Mouse (Mus musculus): ENCODE measurements around the gene Il1rapl1.

Gene Il1rapl1

DNA sequence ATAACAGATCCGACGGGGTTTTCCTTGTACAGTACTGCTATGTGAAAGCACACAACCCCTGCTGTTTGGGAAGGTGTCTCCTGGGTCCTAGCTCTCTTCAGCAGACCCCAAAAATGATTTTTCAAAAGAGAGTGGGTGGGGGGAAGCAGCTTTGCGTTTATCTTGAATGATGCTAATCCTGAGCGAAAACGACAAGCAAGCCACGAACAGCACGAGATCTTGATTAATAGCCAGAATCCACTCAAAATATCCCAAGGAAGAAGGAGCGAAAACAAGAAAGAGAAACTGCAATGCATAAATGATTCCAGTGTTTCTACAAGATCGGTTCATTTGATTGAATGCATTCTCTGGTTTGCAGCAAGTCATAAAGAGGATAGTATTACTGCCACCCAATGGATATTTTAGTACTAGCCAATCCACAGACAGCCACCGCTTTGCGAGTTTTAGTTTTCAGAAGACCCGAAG lies at the start of gene Il1rapl1:
Il1rapl1 (minus strand) TSS at position 37 of the 465 bp plus-strand sequence.
- DNase-seq (ENCODE audit: low spot score) = no peak

DNA sequence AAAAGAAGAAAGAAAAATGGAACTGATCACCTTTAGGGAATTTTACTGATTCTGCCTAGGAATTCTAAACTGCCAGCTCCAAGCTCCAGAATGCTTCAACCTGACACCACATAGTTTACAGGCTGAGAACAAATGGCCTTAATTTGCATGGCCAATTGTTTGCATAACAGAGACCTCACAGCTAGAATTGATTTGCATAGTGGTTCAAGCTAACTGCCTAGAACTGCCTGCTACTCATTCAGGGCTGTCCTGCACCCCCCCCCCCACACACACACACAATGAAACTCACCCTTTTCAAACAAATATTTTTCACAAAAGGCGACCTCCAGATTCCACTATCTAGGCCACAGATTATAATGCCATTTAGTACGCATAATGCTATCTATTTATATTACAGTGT lies 42.6 kb upstream of the Il1rapl1 start:
- DNase-seq (ENCODE audit: low spot score) = no peak

DNA sequence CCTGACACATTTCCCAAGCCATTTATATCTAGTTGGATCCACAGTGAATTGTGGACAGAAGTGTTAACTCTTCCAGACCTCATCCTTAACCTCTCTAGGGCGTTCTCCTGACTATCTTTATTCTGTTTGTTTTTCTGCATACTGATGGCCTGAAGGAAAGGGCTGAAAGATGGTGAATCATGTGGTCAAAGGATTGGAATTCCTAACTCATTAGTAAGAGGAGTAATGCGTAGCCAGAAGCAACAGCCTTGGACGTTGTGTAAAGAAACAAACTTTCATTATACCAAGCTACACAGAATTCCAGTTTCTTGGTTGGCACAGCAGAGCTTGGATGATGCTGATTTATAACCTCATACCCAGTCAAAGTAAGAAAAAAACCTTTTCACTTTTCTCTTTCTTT lies 10.2 kb upstream of the Il1rapl1 start:
- DNase-seq (ENCODE audit: low spot score) = no peak

DNA sequence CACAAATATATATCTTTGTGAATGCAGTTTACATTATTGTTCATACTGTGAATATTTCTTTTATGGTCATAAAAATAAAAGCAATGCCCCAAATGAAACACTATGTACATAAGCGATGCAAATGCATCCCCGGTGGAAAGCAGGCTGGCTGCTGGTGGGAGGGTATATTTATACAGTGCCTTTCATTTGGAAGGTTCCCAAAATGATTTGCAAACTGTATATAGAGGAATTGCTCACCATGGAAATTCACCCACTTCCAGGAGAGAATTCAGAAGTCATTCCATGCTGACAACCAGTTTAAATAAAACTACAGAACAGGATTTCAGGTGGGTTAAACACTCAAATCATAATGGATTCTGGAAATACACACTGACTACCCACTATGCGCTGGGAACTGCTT lies 4.6 kb upstream of the Il1rapl1 start:
- no peak for DNase-seq (ENCODE audit: low spot score)

DNA sequence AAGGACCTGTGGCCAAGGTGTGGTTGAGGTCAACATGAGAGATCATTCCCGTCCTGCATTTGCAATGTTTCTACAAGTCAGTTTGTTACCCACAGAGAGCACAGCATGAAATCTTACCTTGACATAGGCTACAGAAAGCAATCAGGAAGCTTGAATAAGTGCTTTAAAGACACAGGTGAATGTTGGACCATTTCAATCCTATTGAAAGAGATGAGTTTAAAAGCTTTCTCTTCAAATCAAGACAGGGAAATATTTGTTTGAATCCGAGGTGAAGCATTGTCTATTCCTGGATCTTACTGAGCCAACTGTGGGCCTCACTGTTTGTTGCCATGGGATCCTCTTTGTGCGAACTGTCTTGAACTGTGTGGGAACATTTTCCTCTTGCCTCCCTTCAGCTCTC lies 2.4 kb upstream of the Il1rapl1 start:
- no peak for DNase-seq (ENCODE audit: low spot score)

DNA sequence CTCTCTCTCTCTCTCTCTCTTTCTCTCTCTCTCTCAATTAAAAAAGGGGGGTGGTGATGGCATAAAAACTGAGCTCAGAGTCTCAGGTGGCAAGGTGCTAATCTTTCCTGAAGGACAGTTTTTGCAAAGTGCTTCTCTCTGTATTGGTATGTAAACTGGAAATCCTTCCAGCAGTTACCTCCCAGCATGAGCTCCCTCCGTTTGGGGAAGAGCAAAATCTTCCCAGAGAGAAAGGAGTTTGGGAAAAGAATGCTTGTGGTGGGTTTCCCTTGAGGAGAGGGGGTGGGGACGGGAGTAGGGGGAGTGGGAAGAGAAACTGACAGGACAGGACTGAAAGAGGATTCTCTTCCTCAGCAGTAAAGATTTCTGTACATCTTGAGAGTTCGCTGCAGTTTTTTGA lies 881 bp upstream of the Il1rapl1 start:
- DNase-seq (ENCODE audit: low spot score) = no peak

DNA sequence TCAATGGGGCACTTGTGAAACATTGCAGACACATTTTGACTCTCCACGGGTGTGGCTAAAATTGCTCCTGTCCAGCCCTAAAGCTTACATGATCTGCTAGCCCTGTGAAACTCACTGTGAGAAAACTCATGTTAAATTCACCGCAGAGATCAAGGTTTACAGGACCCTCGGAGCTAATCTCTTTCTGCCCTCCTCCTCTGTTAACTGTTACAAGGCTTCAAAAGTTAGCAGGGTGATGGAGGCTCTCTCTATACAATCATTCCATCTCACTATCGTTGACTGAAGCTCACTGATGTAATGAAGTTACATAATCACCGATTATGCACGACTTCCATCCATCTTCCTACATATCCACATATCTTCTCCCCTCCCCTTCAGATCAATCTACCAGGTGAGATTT lies 1.9 kb downstream of the Il1rapl1 start:
- no peak for DNase-seq (ENCODE audit: low spot score)

DNA sequence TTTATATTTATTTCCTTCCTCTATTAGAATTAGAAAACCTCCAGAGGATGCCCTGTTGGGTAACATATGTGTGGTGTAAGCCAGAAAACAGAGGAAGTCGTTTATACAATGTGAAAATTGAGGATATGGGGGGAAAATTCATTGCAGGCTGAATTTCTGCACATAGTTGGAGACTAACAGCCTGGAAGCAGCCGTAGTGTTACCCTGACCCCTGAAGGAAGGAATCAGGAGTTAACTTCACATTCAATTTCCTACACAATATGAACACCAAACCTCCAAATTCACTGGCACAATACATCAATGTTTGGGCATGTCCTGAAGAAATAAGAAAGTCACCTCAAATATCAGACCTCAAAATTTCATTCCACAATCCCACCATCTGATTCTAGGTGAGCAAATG lies 3.2 kb downstream of the Il1rapl1 start:
- DNase-seq (ENCODE audit: low spot score) = no peak

DNA sequence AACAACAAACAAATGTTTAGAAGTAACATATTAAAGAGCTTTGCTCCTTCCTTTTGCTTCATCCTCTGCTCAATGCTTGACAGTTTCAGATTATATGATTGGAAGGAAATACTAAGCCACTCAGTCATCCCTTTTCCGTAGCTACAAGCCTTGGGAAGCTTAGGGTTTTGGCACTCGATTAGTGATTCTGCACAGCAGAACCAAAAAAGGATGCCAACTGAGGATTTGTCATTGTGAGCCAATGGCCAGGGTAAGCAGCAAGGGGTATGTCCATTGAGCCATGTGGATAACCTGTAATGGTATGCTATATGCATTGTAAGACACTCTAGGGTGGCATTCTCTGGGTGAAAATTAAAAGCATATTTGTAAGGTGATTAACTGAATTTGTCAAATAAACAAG lies 5.7 kb downstream of the Il1rapl1 start:
- no peak for DNase-seq (ENCODE audit: low spot score)

DNA sequence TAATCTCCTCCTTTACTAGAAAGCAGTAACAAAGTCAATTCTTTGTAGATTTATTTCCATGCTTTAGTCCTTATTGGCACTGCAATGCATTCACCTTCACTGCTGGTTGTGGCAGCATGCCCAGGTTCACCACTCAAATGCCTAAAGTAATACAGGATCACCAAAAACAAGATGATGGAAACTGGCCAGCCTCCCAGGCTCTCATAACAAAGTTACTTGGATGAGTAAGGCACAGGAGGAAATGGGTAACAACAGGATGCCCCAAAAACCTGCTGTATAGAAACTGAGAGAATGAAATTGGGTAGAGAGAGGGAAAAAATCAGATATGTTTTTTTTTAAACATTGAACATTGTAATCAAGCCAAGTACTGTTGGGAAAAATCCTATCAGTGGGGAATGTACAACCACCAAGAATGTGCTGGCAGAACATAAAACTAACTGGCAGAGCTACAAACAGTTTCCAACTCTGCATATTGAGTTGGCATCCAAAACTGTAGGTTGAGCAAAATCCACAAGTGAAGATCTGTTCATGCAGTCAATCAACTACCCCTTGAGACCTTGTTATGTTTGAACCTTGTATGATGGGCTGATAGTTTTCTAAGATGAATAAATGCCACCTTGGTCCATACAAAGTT lies 21.4 kb downstream of the Il1rapl1 start:
- DNase-seq (ENCODE audit: low spot score) = no peak

DNA sequence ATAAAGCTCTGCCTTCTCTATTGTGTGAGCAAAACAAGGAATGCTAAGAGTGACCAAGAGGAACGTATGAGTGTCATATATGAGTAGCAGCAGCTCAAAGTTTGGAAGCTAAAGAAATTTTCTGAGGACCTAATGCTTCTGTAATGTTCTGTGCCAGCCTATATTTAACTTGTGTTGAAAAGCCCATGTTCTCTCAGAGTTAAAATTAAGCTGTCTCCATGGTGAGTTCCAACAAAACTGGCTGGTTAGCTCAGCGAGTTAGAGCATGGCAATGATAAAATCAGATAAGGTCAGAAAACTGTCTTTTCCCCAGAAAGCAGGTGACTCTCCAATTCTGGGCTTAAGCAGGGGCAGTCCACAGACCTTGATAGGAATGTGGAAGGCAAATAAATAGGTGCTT lies 25.6 kb downstream of the Il1rapl1 start:
- DNase-seq (ENCODE audit: low spot score) = no peak

DNA sequence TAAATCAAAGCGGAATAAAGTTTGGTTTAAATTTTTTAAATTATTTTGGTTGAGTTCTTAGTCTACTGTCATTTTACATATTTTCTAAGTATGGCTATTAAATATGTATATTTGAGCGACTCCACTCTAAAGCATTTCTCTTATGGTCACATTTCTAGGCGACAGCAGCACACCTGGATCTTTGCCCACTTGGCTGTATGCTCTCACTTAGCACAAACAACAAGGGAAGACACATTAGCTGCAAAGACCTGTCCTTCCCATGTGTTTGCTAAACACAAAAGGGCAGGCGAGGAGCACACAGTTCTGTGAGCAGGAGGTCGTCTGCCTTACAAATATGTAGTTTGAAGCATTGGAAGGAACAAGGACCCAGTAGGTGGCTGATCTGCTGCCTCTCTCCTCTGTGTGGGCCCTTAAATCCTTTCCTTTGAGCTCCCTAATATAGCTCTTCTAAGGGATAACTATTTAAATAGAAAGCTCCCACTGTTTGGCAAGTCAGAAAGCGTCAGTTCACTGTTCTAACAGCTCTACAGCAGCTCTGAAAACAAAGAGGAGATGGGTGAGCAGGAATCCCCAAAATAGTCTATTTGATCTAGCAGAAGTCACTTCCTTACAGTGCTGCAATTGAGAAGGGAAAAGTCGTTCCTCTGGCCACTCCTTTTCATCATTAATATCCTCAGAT lies 42.6 kb downstream of the Il1rapl1 start:
- no peak for DNase-seq (ENCODE audit: low spot score)

DNA sequence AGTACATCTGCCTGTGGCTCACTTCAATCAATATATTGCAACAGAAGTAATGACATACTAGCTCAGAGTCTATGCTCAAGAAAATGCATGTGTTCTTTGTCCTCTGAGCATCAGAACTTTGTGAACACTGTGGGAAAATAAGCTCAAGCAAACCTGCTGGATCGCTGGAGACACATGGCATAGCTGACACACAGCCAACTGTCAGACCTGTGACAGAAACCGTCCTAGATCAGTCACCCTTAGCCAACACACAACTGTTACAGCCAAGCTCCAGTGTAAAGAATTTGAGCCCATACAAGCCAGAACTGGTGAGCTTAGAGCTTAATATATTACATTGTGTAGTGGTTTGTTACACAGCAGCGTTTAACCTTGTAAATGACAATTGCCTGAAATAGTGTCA lies 45.1 kb downstream of the Il1rapl1 start:
- no peak for DNase-seq (ENCODE audit: low spot score)

DNA sequence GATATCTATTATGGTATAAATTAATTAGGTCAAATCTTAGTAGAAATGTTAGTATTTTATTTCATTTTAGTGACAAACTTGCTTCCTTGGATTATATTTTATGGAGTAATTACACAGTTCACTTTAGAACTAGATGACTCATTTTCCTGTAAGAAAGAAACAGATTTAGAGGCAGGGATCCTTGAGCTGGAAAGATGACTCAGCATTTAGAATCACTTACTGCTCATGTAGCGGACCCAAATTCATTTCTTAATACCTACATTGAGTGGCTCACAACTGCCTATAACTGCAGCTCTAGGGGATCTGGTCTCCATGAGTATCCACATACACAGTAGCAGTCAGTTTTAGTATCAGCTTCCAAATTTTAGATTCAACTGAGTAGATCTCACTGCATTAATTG lies 71.9 kb downstream of the Il1rapl1 start:
- no peak for DNase-seq (ENCODE audit: low spot score)

DNA sequence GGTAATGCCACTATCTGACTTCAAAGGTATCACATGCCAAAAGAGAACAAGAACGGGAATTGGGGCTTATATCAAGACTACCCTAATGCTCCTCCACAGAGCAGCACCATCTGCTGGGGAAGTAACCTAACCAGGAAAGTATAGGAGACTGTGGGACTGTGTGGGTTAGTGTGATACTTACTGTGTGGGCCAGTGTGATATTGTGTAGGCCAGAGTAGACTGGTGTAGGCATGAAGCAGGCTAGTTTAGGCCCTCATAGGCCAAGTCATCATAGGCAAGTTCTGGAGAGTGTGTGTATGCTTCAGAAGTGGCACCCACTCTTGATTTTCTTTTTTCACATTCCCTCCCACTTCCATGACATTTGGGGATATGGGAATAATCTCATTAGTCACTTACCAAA lies 76.5 kb downstream of the Il1rapl1 start:
- no peak for DNase-seq (ENCODE audit: low spot score)

DNA sequence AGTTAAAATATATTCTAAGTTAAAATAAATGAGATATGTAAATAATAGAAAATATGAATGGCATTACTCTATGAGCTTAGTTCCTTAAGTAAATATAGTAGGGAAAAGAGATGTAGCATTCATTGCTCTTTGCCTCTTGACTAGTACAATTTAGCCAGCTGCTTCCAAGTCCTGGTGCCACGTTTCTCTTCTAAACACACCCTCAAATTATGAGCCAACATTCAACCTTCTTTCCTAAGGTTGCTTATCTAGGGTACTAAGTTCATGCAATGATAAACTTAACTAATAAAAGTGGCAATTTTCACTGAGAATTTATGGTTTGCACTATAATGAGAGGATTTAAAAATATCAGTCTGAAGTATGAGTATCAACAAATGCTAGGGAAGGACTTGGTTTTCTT lies 218.3 kb downstream of the Il1rapl1 start:
- no peak for DNase-seq (ENCODE audit: low spot score)

DNA sequence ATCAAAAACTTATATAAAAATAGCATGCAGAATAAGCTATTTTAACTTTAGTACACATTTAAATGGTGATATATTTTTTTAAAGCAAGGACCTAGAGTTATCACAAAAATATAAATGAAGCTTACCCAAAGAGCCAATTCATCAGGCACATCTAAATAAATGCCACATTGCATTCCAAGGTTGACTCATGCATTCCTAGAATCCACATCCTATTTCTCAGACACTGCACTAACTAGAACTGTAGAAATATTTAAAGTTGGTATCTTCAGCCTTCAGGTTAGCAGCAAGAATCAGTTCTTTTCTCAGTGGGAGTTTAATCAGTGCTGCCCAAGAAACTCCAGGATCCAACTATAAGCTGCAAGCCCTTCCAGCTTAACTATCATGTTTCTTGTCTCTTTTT lies 223.5 kb downstream of the Il1rapl1 start:
- DNase-seq (ENCODE audit: low spot score) = no peak

DNA sequence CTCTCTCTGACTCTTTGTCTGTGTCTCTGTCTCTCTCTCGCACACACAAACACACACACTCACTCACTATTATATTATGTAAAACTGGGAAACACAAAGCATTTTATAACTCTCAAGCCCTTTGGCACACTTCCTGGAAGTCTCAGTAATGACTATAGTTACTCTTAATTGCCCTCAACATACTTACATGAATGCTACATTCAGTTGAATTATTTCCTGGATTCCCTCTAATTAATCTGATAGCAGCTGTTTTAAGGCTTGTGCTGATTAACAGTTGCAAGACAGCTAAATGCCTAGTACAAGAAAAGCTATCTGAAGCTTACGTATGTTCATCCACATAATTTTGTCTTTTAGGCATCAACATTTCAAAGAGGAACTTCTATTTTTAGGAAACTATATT lies 261.3 kb downstream of the Il1rapl1 start:
- DNase-seq (ENCODE audit: low spot score) = no peak

DNA sequence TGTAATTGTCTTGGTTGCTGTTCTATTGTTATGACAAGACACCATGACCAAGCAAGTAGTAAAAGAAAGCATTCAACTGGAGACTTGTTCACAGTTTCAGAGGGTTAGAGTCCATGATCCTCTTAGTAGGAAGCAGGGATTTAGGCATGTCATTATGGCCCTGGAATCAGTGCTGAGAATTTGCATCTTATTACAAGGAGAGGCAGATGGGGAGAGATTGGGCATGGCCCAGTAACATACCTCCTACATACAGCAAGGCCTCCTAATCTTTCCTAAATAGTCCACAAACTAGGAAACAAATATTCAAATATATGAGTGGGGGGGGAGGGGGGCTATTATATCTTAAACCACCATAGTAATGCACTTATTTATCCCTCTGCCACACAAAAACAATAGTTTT lies 301.6 kb downstream of the Il1rapl1 start:
- DNase-seq (ENCODE audit: low spot score) = no peak

DNA sequence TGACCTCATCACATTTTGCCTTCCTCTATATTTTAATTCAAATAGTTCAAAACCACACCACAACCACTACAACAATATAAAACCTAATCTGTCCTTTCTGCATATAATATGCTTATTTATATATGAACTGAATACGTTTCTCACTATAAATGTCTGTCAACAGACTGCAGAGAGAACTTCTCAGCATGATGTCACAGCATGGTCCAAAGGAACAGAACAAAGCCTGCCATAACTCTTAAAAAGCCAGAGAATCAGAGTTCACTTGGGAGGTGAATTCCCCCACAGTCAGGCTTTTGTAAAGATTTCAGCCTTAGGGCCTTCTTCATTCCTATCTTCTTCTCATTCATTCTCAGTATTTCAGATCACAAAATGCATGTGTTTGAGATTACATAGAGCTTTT lies 307.7 kb downstream of the Il1rapl1 start:
- no peak for DNase-seq (ENCODE audit: low spot score)

DNA sequence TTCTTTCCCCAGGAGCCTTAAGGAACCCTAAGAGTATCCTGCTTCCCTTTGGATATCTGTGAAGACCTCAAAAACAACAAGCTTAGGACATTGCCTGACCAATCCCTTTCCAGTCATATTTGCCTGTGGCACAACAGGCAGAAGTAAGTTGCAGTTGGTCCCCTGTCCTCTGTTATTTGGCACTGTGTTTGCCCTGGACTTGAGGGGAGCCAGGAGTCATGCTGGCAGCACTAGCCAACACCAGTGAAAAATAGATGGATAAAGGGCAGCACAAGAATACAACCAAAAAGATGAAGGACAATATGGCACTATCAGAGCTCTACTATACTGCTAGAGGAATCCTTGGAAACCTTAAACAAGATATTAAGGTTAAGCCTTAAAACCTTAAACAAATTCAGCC lies 322.4 kb downstream of the Il1rapl1 start:
- DNase-seq (ENCODE audit: low spot score) = no peak

DNA sequence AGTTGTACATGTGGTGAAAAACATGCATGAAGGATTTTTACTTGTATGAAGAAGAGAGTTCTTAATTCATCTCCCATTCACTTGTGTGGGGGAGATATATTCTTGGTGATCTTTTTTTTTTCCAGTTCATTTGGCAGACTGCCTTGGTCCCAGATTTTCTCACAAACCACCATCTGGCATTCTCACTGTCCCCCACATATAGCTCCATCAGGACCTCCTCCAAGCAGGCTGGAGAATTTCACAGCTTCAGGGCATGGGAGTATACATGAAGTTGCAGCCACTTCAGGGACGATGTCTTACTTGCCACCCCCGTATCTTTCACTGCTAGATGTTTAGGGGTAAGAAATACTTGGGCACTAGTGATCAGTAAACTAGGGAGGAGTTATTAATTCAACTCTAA lies 404.9 kb downstream of the Il1rapl1 start:
- DNase-seq (ENCODE audit: low spot score) = no peak

DNA sequence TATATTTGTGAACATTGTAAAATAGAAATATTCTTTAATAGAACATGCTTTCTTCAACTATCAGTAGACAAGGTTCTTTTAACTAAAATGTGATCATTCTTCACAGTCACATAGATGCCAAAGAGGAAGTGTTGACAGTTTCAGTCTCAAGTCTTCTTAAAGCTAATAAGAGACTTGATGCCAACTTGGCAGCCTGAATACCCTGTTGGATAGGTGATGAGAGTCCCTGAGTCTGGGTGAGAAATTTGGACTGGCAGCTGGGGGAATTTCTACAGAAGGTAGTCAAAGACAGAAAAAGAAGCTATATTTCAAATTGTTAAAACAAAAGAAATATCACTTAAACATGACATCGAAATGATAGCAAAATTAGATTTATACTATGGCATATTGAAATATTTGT lies 451.6 kb downstream of the Il1rapl1 start:
- DNase-seq (ENCODE audit: low spot score) = no peak

DNA sequence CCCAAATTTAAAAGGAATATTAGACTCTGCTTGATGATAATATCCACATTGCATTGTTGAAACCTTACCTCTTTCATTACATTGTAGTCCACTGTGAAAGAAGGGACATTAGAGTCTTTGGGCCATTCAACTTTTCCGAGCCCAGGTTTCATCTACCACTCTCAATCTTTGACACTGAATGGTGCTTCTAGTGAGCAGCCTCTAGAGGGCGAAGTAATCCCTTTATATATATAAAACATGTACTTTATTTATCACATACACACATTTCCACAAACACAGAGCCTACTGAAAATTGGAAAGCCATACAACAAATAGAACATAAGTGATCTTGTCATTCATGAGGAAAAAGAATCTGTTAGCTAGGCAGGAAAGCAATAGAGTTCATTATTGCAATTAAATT lies 459.8 kb downstream of the Il1rapl1 start:
- DNase-seq (ENCODE audit: low spot score) = no peak
